Comparison of ENCODE assay signal across 10 mouse cellular contexts in the genomic region with DNA sequence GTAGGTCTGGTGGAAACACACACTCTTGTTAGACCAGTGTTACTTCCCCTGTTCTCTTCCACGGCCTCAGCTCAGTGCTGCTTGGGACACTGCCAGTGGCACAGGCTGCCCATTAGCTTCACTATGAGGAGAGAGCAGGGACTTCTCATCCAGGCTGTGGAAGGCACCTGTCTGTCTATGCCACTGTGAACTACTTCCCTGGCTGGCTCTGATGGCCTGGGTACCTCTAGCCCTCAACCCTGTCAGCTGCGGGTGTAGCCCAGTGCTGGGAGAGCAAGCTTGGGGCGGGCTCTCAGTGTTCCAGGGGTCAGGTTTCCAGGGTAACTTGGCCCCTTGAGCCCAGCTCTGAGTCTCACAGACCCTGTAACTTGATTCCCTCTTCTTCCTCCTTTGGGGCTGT. TPM values are rescaled to one million over a fixed set of nuclear protein-coding genes. Genes with fewer than 3 reads are reported as not detected.
DNase-seq lines count a peak whose midpoint lies in the region; ATAC-seq and TF ChIP-seq lines count a peak whose summit lies in the region.
"Had no signal": no experiment of that assay in that cellular context is flagged by ENCODE, and none has a peak within 500 bp of the region (broad histone marks: within the 10 kb centered on the region; RNA-seq: fewer than 3 reads in every experiment).

No protein-coding gene starts in this region.

- DNase-seq in cerebellum, adult 11-12 months = peak; percentile 80
- no peak for DNase-seq in cerebellum, postnatal 4 days (ENCODE audit: low spot score in 2 of 2)
- DNase-seq in lung, embryonic 14.5 days = no peak
- DNase-seq in lung, postnatal 10 days = no peak
- DNase-seq in cerebellum, postnatal 25 days = peak; percentile 76 to 82
- no peak for DNase-seq in liver, postnatal 0 days
- no peak for DNase-seq in urinary bladder, adult 18-20 months (ENCODE audit: low spot score in 2 of 2)
- DNase-seq in layer of hippocampus, postnatal 10 days (ENCODE audit: low spot score in 2 of 2) = no peak

- H3K9me3 ChIP-seq in lung, embryonic 14.5 days (ENCODE audit: low read depth, low read length) = no peaks in the 10 kb centered on the region
- H3K9me3 ChIP-seq in liver, postnatal 0 days (ENCODE audit: low read length) = no peaks in the 10 kb centered on the region

- no peak for TF ChIP-seq CTCF in lung, embryonic 14.5 days (IDR thresholded peaks at IDR 0.05; ENCODE audit: low read depth)
- TF ChIP-seq CTCF in liver, postnatal 0 days (IDR thresholded peaks at IDR 0.05; ENCODE audit: low read depth) = no peak

- no peak overlapping the region for H3K4me2 ChIP-seq in lung, embryonic 14.5 days
- H3K4me2 ChIP-seq in liver, postnatal 0 days (ENCODE audit: low read depth, low read length) = no peak overlapping the region; the same call in 1 of the 2 replicates

- no peak overlapping the region for H3K27ac ChIP-seq in lung, embryonic 14.5 days (ENCODE audit: low read depth)
- 0 out of 2 replicates have a peak overlapping the region, but pooled peaks have one; percentile 53 for H3K27ac ChIP-seq in liver, postnatal 0 days (ENCODE audit: low read depth)
- H3K27ac ChIP-seq: left cerebral cortex, adult 2 months had no signal

- 22% methylated on average over 3 of the region's 3 CpGs for WGBS in lung, embryonic 14.5 days
- WGBS in liver, postnatal 0 days (ENCODE audit: insufficient replicate concordance) = 62% methylated on average over 3 of the region's 3 CpGs

- no peak overlapping the region for H3K4me3 ChIP-seq in lung, embryonic 14.5 days (ENCODE audit: low read depth, low read length)
- H3K4me3 ChIP-seq in liver, postnatal 0 days (ENCODE audit: low read depth, low read length) = no peak overlapping the region
- H3K4me3 ChIP-seq: left cerebral cortex, adult 2 months had no signal

- ATAC-seq in lung, embryonic 14.5 days (ENCODE audit: insufficient read depth) = no peak
- ATAC-seq in liver, postnatal 0 days = no peak

- H3K36me3 ChIP-seq in lung, embryonic 14.5 days (ENCODE audit: insufficient read depth) = peaks cover 29% of the 10 kb centered on the region
- peaks cover 34% of the 10 kb centered on the region for H3K36me3 ChIP-seq in liver, postnatal 0 days (replicated peaks; ENCODE audit: insufficient read depth, low read length)

- peaks cover 24% of the 10 kb centered on the region for H3K4me1 ChIP-seq in lung, embryonic 14.5 days (ENCODE audit: insufficient read depth)
- peaks cover 32% of the 10 kb centered on the region for H3K4me1 ChIP-seq in liver, postnatal 0 days (ENCODE audit: insufficient read depth)

- TF ChIP-seq EP300 in liver, postnatal 0 days (IDR thresholded peaks at IDR 0.05; ENCODE audit: low read depth) = no peak

- 0 out of 2 replicates have a peak overlapping the region, but pooled peaks have one; percentile 9 for H3K9ac ChIP-seq in lung, embryonic 14.5 days
- H3K9ac ChIP-seq in liver, postnatal 0 days (replicated peaks) = no peak overlapping the region

- H3K27me3 ChIP-seq in lung, embryonic 14.5 days (ENCODE audit: insufficient read depth, low read length) = no peaks in the 10 kb centered on the region
- no peaks in the 10 kb centered on the region for H3K27me3 ChIP-seq in liver, postnatal 0 days (ENCODE audit: insufficient read depth, low read length)

RNA-seq across cellular contexts. Expression of a gene that starts 9.6 kb away (rescaled TPM):
- 2.1 and 3.2 TPM in 2 replicates for polyA plus RNA-seq in lung, embryonic 14.5 days (2014; fragmentation: Nextera tagmentation; extraction: Ambion mirVana)
- polyA plus RNA-seq in liver, postnatal 0 days (2015; fragmentation: Nextera tagmentation; extraction: Ambion mirVana) = 0.68 and 0.89 TPM in 2 replicates
- 10 to 100 TPM in 1 of 2 experiments, 1 to 10 TPM in 1; 9.9 to 15.5 TPM for total RNA-seq in layer of hippocampus, postnatal 10 days (2021)
- total RNA-seq: granulocyte monocyte progenitor cell, adult 5-6 weeks had no signal

RNA-seq across cellular contexts. Expression of a gene that starts 18.1 kb away (rescaled TPM):
- 32.8 and 44.2 TPM in 2 replicates for polyA plus RNA-seq in lung, embryonic 14.5 days (2014; fragmentation: Nextera tagmentation; extraction: Ambion mirVana)
- 17.2 and 18.6 TPM in 2 replicates for polyA plus RNA-seq in liver, postnatal 0 days (2015; fragmentation: Nextera tagmentation; extraction: Ambion mirVana)
- 100 to 1,000 TPM; 201 to 243 TPM for total RNA-seq in layer of hippocampus, postnatal 10 days (2021)

RNA-seq across cellular contexts. Expression of a gene that starts 18.1 kb away (rescaled TPM):
- polyA plus RNA-seq in lung, embryonic 14.5 days (2014; fragmentation: Nextera tagmentation; extraction: Ambion mirVana) = 205 and 209 TPM in 2 replicates
- 154 and 172 TPM in 2 replicates for polyA plus RNA-seq in liver, postnatal 0 days (2015; fragmentation: Nextera tagmentation; extraction: Ambion mirVana)
- total RNA-seq in layer of hippocampus, postnatal 10 days (2021) = 100 to 1,000 TPM; 302 to 324 TPM

RNA-seq across cellular contexts. Expression of a gene that starts 54.5 kb away (rescaled TPM):
- polyA plus RNA-seq in lung, embryonic 14.5 days (2014; fragmentation: Nextera tagmentation; extraction: Ambion mirVana) = 18.4 and 20.3 TPM in 2 replicates
- polyA plus RNA-seq in liver, postnatal 0 days (2015; fragmentation: Nextera tagmentation; extraction: Ambion mirVana) = 5.0 and 5.1 TPM in 2 replicates
- 10 to 100 TPM; 20.5 to 21.3 TPM for total RNA-seq in layer of hippocampus, postnatal 10 days (2021)

Comparison
In these comparisons a context has a peak if more than half of its experiments do, and no peak if none do; other contexts are left out.
1. DNase-seq: peak in cerebellum, adult 11-12 months (single experiment) and cerebellum, postnatal 25 days (2 of 2); none in cerebellum, postnatal 4 days (0 of 2), lung, embryonic 14.5 days (single experiment), lung, postnatal 10 days (single experiment), liver, postnatal 0 days (single experiment), urinary bladder, adult 18-20 months (0 of 2) and layer of hippocampus, postnatal 10 days (0 of 2).